Mouse (Mus musculus) thymus, adult 2 months (tissue): ENCODE measurements around the gene Armc3.

ENCODE experiments used
- CTCF ChIP-seq: fragments of 200-500 bp; IDR thresholded peaks from 2 replicates; pipeline ENCODE4 v1.5.1; 2012; ENCODE audit warnings: mild to moderate bottlenecking, control low read depth, low read length, moderate library complexity, borderline replicate concordance; ENCODE audit not compliant: control insufficient read depth, poor library complexity, insufficient read depth; ENCODE audit errors: extremely low read depth
- POLR2A ChIP-seq: fragments of 200-500 bp; IDR thresholded peaks from 2 replicates; pipeline ENCODE4 v1.6.1; 2012; ENCODE audit warnings: mild to moderate bottlenecking, low read length, control low read depth, moderate library complexity; ENCODE audit not compliant: control insufficient read depth, poor library complexity, insufficient read depth; ENCODE audit errors: extremely low read depth

GRCm38 (mm10) chr2:19249611-19250010, 50.5 kb downstream of the Armc3 start:
- TF ChIP-seq CTCF (no peak), POLR2A (no peak)
